Mouse (Mus musculus): Measurements from ENCODE around the gene Ccdc28b. TPM values are rescaled to one million over a fixed set of nuclear protein-coding genes. Genes with fewer than 3 reads are reported as not detected.

Ccdc28b gene
- total and polyA plus RNA-seq, 3 experiments, result 18.3 to 29.1 TPM; not detected in 1

DNA sequence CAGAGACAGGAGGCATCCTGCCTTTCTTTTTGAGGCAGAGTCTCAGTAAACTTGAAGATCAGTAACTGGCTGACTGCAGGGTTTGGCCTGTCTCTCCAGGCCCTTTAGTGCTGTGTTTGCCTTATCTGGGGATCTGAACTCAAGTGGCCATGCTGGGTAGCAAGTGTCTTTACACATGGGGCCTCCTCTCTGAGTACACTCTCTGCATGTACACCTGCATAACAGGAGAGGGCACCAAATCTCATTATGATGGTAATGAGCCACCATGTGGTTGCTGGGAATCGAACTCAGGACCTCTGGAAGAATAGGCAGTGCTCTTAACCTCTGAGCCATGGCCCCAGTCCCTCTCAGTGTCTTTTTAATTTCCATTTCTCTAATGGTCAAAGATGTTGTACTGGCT lies 41.5 kb downstream of the Ccdc28b start (continued):
- TF ChIP-seq CHD2 (IDR thresholded peaks at IDR 0.05; ENCODE audit: low read length) (no peak), TAL1 (IDR thresholded peaks at IDR 0.05; ENCODE audit: low read length) (no peak), ZKSCAN1 (IDR thresholded peaks at IDR 0.05; ENCODE audit: low read depth, low read length) (no peak), CTCF (IDR thresholded peaks at IDR 0.05 in 2 of 3, conservative IDR thresholded peaks at IDR 0.05 in 1 of 3; ENCODE audit: control insufficient read depth in 1 of 3, insufficient read depth in 1 of 3, low read depth in 2 of 3, low read length in 3 of 3, poor library complexity in 1 of 3, severe bottlenecking in 1 of 3) (peak; percentile 30 to 62 (median 39)), KAT2A (conservative IDR thresholded peaks at IDR 0.05; ENCODE audit: low read depth, low read length) (no peak), BHLHE40 (IDR thresholded peaks at IDR 0.05; ENCODE audit: borderline replicate concordance, low read depth, low read length) (no peak), POLR2AphosphoS2 (IDR thresholded peaks at IDR 0.05; ENCODE audit: low read length) (no peak), UBTF (IDR thresholded peaks at IDR 0.05; ENCODE audit: borderline replicate concordance, insufficient read depth, low read depth, low read length) (no peak), MYB (IDR thresholded peaks at IDR 0.05; ENCODE audit: low read depth, low read length) (no peak), ZMIZ1 (IDR thresholded peaks at IDR 0.05; ENCODE audit: low read depth, low read length) (no peak), POLR2A (IDR thresholded peaks at IDR 0.05; ENCODE audit: control insufficient read depth in 1 of 2, insufficient read depth in 1 of 2, low read depth in 1 of 2, low read length in 2 of 2, poor library complexity in 1 of 2) (no peak), USF1 (IDR thresholded peaks at IDR 0.05; ENCODE audit: low read depth, low read length) (no peak), MAX (IDR thresholded peaks at IDR 0.05; ENCODE audit: low read length) (no peak), ELF1 (IDR thresholded peaks at IDR 0.05; ENCODE audit: low read depth, low read length) (no peak)

DNA sequence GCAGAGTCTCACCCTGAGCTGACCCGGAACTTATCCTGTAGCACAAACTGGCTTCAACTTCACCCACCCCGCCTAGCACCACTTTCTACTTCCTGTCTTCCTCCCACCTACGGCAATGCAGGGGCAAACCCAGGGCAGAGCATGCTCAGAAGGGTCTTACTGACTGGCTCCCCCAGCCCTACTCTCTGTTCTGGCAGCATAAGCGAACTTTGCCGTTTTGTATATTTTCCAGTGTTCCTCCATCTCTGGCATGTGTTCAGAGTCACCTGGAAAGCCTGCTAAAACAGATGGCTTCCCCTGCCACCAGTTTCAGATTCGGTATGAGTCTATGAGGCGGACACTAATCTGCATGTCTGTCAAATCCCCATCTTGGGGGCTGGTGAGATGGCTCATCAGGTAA lies 43.4 kb downstream of the Ccdc28b start:
- H3K36me3 ChIP-seq (ENCODE audit: control insufficient read depth in 1 of 2, insufficient read depth in 2 of 2, low read length in 2 of 2), result peaks cover 0 to 6% of the 10 kb centered on the region in 2 experiments; a peak in 2 of 4 replicates
- H3K4me1 ChIP-seq (ENCODE audit: control insufficient read depth in 1 of 2, insufficient read depth in 2 of 2, low read length in 2 of 2), result peaks cover 0 to 20% of the 10 kb centered on the region in 2 experiments; a peak in 1 of 4 replicates
- DNase-seq (ENCODE audit: low read depth, low spot score), result peak; percentile 88
- peak overlapping the region; percentile 8 to 23; a peak in 2 of 4 replicates for H3K4me3 ChIP-seq (ENCODE audit: control insufficient read depth in 1 of 2, insufficient read depth in 1 of 2, low read depth in 2 of 2, low read length in 2 of 2)
- H3K79me2 ChIP-seq (ENCODE audit: control insufficient read depth, insufficient read depth, low read length, poor library complexity), result no peaks in the 10 kb centered on the region; the same call in 1 of the 2 replicates
- H3K9me3 ChIP-seq (replicated peaks; ENCODE audit: insufficient read depth, low read length), result no peaks in the 10 kb centered on the region
- H3K27ac ChIP-seq (ENCODE audit: control insufficient read depth, low read depth, low read length), result peak overlapping the region; percentile 54
- no peaks in the 10 kb centered on the region for H3K27me3 ChIP-seq (ENCODE audit: control insufficient read depth in 1 of 2, insufficient read depth in 2 of 2, low read length in 2 of 2)
- H3K9ac ChIP-seq (ENCODE audit: control insufficient read depth, low read depth, low read length, poor library complexity, severe bottlenecking), result peak overlapping the region; percentile 63
- TF ChIP-seq UBTF (IDR thresholded peaks at IDR 0.05; ENCODE audit: borderline replicate concordance, insufficient read depth, low read depth, low read length) (no peak), JUND (IDR thresholded peaks at IDR 0.05; ENCODE audit: low read depth, low read length) (no peak), MAZ (IDR thresholded peaks at IDR 0.05; ENCODE audit: low read depth, low read length) (no peak), MEF2A (IDR thresholded peaks at IDR 0.05; ENCODE audit: extremely low read depth, insufficient replicate concordance, low read depth, low read length, poor library complexity, severe bottlenecking) (no peak), TBP (IDR thresholded peaks at IDR 0.05; ENCODE audit: low read depth, low read length) (peak; percentile 85), RCOR1 (IDR thresholded peaks at IDR 0.05; ENCODE audit: low read depth, low read length) (no peak), NELFE (IDR thresholded peaks at IDR 0.05; ENCODE audit: low read depth, low read length) (peak; percentile 52), MXI1 (IDR thresholded peaks at IDR 0.05; ENCODE audit: low read depth, low read length) (no peak), POLR2A (IDR thresholded peaks at IDR 0.05; ENCODE audit: control insufficient read depth in 1 of 2, insufficient read depth in 1 of 2, low read depth in 1 of 2, low read length in 2 of 2, poor library complexity in 1 of 2) (peak in 1 of 2 experiments; percentile 63; a peak in 1 of 4 replicates), MAX (IDR thresholded peaks at IDR 0.05; ENCODE audit: low read length) (0 out of 2 replicates have a peak, but pooled peaks have one; percentile 44), SIN3A (IDR thresholded peaks at IDR 0.05; ENCODE audit: low read length) (0 out of 2 replicates have a peak, but pooled peaks have one; percentile 23), CTCF (IDR thresholded peaks at IDR 0.05 in 2 of 3, conservative IDR thresholded peaks at IDR 0.05 in 1 of 3; ENCODE audit: control insufficient read depth in 1 of 3, insufficient read depth in 1 of 3, low read depth in 2 of 3, low read length in 3 of 3, poor library complexity in 1 of 3, severe bottlenecking in 1 of 3) (no peak), MYC (IDR thresholded peaks at IDR 0.05; ENCODE audit: low read depth, low read length) (peak; percentile 36; the same call in 1 of the 2 replicates), POLR2AphosphoS5 (IDR thresholded peaks at IDR 0.05; ENCODE audit: borderline replicate concordance, low read depth, low read length) (no peak), MAFK (IDR thresholded peaks at IDR 0.05; ENCODE audit: borderline replicate concordance, low read depth, low read length) (no peak), GATA1 (IDR thresholded peaks at IDR 0.05; ENCODE audit: low read depth, low read length) (no peak), ETS1 (IDR thresholded peaks at IDR 0.05; ENCODE audit: low read depth, low read length) (no peak), NRF1 (IDR thresholded peaks at IDR 0.05; ENCODE audit: insufficient read depth, low read depth, low read length, poor library complexity, severe bottlenecking) (peak; percentile 65), E2F4 (IDR thresholded peaks at IDR 0.05; ENCODE audit: borderline replicate concordance, low read depth, low read length) (no peak), USF1 (IDR thresholded peaks at IDR 0.05; ENCODE audit: low read depth, low read length) (no peak), EP300 (IDR thresholded peaks at IDR 0.05; ENCODE audit: low read depth in 1 of 2, low read length in 2 of 2) (no peak), ZC3H11A (IDR thresholded peaks at IDR 0.05; ENCODE audit: low read depth, low read length) (no peak), MYB (IDR thresholded peaks at IDR 0.05; ENCODE audit: low read depth, low read length) (no peak), HCFC1 (IDR thresholded peaks at IDR 0.05; ENCODE audit: low read depth, low read length) (peak; percentile 82)

Measured in MEL (cell line).